Mouse (Mus musculus) cerebellum, adult (tissue): ENCODE data around the gene Drg2.
A peak's percentile ranks its signal among the peaks of the same experiment; 100 is the strongest.
"Not testable (repeated sequence)": the region's sequence is repeated elsewhere in the genome, so short reads cannot be mapped to it uniquely, and the experiment has no call there.

Source experiments
- ATAC-seq: cut with Nextera tagmentation; 2 replicates; pipeline ENCODE4 v1.9.2; 2017; ENCODE audit warnings: mild to moderate bottlenecking, moderate library complexity, mixed read lengths; ENCODE audit not compliant: insufficient number of reproducible peaks, low FRiP score, low TSS enrichment

Gene Drg2

DNA sequence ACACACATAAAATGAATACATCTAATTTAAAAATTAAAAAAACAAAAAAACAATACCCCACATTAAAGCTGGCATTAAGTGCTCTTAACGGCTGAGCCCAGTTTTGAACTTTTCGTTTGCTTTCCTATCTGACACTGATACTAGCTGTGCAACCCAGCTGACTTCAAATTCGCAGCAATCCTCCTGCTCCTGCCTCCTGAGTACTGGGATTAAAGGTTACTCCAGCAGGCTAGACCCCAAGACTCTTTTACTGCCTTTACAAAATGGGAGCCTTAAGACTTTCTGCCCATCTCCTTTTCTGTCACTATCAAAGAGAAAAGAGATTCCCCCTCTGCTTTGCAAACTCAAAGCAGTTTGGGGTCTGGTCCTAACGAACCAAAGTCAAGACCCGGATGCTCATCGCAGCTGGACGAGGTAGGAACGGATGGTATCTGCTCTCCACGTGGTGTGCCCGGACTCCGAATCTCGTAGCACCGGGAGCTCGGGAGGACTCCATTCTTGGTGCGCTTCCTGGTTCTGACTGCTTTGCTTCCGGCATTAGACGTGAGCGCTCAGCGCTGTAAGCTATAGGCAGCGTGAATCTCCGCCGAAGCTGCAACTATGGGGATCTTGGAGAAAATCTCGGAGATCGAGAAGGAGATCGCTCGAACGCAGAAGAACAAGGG is at the start of gene Drg2:
Gene Drg2 (plus strand): TSS at position 512 of the 665 bp plus-strand sequence.
- ATAC-seq: peak; percentile 84; the same call in 1 of the 2 replicates

DNA sequence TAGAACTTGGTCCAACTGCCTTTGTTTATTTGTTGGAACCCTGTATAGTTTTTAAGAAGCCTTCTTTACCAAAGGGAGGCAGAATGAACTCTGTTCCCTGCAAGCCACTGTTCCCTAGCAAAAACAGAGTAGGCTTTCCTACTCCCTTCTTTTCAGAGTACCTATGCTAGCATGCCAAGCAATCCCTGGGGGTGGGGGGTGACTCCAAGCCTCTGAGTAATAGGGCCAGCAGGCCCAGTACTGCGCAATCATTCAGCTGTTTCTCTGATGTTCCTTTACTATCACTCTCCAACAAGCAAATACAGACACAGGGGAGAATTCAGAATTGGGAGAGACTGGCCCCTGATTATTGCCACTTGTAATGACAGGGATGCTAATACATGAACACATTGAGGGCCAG is 47.8 kb upstream of the Drg2 start:
- ATAC-seq: no peak

DNA sequence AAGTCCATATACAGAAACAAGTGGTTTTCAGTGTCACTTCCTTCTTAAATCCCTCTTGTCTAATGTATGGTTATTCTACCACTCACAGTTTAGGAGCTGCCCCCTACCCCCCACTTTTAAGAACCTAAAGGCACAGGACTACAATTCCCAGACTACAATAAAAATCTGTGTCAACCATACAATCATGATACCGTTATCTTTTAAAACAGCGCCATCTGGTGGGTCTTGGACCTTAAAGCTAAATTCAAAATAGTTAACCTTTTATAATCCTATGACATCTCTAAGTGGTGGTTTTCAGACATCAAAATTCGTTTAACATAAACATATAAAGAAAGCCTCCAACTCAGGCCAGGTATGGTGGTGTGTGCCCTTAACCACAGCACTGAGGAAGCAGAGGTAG is 42.2 kb upstream of the Drg2 start:
- no peak for ATAC-seq

DNA sequence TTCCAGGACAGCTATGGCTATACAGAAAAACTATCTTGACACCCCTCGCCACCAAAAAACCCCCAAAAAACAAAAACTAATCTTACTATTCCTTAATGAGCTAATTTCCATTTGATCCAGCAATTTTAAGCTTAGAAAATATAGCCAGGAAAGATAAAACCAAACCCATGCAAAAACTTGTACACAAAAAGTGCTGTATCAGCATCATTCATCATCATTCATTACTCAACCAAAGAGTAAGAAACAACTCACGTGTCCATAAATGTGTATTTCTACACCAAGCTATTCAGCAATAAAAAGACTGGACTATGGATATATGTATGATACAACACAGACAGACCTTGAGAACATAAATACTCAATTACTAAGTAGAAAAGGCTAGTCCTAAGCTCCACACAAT is 41.5 kb upstream of the Drg2 start:
- no peak for ATAC-seq

DNA sequence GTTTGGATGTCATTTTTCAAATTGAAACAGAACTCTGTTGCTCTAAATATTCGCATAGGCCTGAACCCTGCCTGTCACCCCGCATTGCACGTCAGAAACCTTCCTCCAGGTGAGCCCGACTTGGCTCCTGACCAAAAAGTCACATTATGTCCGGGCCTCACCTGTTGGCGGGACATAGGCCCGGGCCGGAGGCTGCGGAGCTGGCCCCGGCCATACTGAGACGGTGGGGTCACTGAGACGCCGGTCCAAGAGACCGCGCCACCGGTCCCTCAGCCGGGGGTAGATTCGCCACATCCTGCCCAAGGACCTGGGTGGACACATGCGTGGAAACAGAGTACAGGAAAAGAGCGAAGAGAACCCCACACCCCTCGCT is 37.8 kb upstream of the Drg2 start:
- ATAC-seq: no peak

DNA sequence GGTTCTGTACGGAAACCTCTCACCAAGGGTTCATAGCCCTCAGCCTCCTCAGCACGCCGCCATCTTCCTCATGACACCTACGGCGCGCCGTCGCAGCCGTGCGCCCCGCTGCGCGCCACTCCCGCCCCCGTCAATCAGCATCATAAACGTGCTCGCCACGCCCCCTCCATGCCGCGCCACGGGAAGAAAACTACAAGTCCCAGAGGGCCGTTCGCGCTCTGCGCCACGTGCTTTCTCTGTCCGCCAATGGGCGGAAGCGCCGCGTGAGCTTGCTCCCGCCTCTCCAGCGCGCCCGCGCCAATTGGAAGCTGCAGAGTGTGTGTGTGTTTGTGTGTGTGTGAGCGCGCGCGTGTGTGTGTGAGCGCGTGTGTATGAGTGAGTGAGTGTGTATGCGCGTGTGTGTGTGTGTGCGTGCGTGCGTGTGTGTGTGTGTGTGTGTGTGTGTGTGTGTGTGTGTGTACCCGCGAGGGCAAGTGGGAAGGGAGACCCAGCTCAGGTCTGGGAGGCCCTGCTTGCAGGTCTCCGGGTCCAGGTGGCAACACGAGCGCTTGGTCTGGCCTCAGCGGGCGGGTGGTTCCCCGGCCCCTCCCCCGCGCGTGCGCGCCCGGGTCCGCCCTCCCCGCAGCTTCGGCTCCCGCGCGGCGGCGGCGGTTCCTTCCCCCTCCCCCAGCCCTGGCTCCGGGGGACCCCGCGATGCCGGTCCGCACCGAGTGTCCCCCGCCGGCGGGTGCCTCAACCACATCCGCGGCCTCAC is 37.3 kb upstream of the Drg2 start, which contains the start of gene Gid4:
Gene Gid4 (plus strand): TSS at position 183 of the 754 bp plus-strand sequence.
- ATAC-seq: peak; percentile 84

DNA sequence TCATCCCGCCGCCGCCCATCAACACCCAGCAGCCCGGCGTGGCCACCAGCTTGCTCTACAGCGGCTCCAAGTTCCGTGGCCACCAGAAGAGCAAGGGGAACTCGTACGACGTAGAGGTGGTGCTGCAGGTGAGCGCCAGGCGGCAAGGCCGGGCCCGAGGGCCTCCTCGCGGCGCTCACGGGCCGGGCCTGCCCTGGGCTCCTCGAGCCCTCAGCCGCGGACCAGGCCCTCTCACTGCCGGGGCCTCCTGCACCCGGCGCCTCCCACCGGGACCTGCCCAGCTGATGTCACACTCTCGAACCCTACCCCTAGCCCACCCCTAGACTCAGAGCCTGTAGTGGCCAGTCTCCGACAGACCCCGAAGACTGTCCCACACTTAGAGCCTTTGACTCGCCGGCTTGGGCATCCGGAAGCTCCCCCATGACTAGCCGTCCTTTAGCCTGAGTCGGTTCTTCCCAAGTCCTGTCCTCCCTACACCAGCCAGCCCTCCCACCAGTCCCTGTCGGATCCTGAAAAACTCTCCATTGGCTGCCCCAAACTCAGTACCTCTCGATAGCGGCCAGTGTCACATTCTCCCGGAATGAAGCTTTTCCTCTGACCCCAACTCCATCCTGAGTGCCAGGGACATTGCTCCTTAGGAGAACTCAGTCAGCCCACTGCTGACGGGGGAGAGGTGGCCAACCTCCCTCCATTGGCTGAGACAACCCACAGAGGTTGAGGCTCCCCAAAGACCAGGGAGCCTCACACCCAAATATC is 36.5 kb upstream of the Drg2 start, which contains the start of gene Atpaf2:
Gene Atpaf2 (minus strand): TSS at position 741 of the 756 bp plus-strand sequence.
- ATAC-seq: peak; percentile 41; the same call in 1 of the 2 replicates

DNA sequence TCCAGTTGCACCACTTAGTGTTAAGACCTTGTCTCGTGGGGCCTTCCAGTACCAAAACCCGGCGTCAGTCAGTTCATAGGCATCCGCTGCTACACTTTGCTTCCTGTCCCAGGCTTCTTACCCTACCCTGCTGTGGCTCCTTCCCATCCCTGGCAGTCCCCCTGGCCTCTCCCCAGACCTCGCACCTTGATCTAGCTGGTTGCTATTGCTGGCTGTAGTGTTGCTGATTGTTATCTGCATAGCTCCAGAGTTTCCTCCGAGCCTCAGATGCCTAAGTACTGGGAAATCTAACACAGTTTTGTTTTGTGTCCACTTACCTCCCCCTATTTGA is 36.0 kb upstream of the Drg2 start:
- no peak for ATAC-seq

DNA sequence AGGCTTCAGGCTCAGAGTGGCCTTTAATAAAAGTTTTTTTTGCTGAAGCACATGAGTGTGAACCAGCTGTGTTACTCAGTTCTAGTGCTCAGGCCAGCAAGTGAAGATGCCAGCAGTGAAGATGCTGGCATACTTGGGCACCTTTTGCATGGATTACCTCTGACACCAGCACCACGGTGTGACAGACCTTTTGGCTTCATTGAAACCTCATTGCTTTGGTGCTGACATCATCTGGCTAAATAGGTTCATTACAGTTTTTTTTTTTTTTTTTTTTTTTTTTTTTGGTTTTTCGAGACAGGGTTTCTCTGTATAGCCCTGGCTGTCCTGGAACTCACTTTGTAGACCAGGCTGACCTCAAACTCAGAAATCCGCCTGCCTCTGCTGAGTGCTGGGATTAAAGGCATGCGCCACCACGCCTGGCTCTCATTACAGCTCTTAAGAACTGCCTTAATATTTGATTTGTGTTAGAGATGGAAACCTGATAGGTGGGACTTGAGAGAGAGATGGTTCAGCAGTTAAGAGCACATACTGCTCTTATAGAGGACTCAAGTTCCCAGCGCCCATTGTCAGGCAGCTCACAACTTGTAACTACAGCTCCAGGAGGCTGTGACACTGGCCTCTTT is 32.2 kb upstream of the Drg2 start:
- no peak for ATAC-seq

DNA sequence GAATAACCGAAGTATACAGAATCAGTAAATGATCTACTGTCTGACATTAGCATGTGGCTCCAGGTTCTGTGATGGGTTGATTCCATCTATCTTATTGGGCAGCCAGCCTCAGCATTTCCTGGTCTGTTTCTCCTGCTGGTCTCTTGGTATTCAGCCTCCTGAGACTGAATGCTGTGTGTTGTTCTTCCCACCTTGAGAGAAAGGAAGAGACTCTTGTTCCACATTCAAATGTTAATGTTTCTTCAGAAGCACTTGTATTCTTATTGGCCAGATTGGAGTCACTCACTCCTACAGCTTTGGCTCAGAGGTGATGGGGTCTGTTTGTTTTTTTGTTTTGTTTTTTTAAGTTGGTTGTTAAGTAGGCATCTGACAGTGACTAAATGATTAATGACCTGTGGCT is 31.4 kb upstream of the Drg2 start:
- ATAC-seq: no peak

DNA sequence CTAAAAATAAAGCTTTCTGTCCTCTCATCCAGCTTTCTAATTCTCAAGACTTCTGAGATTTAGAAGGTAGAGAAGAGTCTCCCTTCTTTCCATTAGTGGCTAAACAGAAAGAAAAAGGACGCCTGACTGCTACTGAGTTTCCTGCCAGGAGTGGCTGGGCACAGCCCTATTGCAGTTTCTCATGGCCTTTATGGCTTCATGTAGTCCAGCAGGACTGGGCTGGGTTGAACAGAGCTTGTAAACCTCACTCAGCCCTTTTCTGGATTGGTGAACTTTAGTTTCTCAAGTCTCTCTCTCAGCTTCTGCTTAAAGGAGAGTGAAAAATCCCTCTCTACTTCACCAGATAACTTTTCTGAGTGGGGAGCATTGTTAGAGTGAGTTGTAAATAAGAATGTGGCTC is 28.0 kb upstream of the Drg2 start:
- ATAC-seq: no peak

DNA sequence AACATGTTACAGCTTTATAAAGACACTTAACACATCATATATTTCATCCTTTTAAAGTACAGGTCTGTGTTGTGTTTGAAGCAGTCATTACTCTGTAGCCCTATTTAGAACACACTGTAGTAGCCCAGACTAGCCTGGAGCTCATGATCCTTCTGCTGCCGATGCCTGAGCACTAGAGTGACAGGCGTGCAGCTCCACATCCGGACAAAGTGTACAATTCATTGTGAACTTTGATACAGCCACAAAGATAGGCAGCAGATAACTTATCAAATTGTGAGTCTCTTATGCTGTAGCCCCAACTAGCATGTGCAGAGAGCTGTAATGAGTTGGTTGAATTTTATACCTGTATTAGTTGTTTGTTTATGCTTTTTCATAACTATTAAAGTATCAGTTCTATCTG is 26.8 kb upstream of the Drg2 start:
- no peak for ATAC-seq

DNA sequence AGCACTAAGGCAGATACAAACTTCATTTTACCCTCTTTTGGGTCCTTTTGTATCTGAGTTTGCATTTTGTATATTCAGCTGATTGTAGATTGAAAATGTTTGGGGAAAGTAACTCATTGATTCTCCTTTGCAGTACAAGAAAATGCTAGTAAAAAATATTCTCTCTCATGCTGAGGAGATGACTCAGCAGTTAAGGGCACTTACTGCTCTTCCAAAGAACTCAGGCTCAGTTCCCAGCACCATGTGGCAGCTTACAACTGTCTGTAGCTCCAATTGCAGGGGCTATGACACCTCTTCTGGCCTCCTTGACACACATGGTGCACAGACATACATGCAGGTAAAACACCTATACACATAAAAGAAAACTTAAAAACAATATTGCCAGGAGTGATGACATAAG is 20.9 kb upstream of the Drg2 start:
- ATAC-seq: no peak

DNA sequence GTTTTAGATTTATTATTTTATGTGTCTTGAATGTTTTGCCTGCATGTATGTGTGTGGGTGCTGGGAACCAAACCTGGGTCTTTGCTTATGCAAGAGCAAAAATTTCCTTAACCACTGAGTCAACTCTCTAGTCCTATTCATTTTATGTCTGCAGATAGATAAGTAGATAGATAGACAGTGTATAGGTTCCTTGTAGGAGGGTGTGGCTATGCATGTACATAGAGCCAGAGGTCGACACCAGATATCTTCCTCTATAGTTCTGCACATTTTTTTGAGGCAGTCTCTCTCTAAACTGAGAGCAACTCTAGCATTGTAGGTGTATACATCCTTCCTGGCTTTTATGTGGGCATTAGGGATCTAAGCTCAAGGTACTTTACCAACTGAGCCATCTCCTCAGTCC is 19.3 kb upstream of the Drg2 start:
- no peak for ATAC-seq

DNA sequence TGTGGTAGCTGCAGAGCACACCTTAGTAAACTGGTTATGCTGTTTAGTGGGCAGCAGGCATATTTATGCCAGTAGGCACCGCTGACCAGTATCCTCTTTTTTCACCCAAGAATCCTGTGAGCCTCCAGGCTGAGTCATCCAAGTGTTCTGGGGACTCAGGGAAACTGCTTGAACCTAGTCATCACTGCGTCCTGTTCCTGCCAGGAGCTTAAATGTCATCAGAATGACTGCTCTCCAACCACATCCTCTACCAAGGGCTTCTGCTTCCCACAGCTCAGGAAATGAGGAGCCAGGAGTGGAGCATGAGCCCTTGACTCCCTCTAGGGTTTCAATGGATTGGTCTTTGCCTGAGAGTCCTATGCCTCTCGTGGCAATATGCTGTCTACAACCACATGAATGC is 17.8 kb upstream of the Drg2 start:
- ATAC-seq: no peak

DNA sequence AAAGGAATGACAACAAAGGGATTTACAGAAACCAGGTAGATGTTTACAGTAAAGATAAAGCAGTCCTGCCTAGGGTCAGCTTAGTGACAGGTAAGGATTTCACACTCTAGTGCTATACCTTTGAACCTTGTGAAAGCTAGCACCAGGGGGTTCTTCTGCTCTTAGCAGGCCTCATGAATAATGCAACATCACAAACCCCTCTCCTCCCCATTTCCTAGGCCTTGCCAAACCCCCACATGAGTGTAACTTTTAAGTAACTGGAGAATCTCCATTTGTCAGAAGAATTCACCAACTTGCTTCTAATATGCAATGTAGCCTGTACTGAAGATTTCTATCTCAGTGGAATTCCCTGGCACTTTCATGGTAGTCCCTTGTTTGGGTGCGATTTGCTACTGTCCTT is 14.8 kb upstream of the Drg2 start:
- ATAC-seq: not testable (repeated sequence)

DNA sequence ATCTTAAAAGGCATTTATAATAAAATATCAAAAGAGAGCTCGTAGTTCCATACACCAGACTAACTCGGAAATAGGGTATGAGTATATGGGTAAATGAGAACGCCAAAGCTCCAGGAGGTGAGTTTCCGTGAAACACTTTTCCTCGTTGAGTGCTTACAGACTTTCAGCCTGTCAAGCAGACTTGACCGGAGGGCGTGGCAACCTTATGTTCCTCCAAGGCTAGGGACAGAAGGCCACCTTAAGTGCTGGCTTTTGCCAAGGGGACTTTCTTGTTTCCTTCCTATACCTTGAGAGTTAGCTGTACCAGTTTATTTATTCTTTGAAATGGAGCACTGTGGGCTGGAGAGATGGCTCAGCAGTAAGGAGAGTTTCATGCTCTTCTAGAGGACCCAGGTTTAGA is 14.2 kb upstream of the Drg2 start:
- ATAC-seq: no peak

DNA sequence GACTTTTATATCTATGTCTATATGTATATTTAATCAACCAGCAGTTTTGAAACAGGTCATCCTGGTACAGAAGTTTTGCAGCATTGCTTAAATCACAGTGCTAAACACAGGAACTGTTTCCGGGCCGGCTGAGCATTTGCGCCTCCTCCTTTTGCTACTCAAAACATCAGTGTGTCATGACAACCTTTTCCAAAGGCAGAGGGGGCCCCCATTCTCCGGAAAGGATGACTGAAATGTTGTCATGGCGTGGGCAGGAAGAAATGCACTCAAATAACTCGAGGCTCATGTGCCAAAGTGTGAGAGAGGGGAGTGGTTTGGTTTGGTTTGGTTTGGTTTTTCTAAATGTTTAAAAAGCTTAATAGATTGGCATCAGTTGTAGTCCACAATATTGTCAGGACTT is 11.5 kb upstream of the Drg2 start:
- ATAC-seq: no peak

DNA sequence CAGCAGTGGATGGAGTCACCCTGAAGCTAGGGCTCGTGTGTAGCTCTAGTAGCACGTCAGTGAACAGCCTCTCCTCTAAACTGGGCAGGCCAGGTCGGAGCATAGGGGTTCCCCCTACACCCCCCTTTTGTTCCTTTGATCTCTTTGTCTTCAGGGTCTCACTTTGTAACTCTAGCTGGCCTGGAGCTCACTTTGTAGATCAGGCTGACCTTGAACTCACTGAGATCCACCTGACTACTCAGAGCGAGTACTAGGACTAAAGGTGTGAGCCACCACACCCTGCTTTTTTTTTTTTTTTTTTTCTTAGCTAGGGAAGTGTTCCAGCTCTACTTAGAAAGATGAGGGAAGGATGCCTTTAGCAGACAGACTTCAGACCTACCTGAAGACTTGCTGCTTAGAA is 10.4 kb upstream of the Drg2 start:
- ATAC-seq: no peak

DNA sequence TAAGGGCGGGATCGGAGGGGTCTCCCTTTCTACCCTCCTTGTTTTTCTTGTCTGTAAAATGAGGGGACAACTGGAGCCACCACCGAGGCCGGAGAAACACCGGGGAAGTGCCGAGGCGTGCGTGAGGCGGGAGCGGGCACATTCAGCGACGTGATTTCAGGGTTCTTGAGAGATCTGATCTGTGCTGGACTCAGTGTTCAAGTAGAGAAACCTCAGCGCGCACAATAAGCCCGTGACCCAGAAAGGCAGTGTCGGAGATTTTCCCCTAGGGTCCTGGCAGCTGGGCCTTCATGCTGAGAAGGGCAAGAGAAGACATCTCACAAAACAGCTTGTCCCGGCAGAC is 325 bp downstream of the Drg2 start:
- ATAC-seq: peak; percentile 22; the same call in 1 of the 2 replicates

DNA sequence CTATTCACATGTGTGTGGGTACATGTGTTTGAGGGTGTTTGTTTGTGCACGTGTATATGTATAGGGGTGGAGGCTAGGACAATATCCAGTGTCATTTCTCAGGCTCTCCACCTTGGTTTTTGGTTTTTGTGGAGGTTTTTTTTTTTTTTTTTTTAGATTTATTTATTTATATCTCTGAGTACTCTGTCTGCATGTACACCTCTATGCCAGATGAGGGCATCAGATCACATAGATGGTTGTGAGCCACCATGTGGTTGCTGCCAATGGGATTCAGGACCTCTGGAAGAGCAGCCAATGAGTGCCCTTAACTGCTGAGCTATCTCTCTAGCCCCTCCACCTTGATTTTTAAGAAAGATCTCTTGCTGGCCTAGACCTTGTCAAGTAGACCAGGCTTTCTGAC is 3.6 kb downstream of the Drg2 start:
- ATAC-seq: no peak
